Mouse (Mus musculus) right cerebral cortex, postnatal 25 days (tissue): ENCODE measurements around the gene Psmc2.

ENCODE experiments used
- DNase-seq: peaks from one replicate; pipeline ENCODE4 v3.0.0; 2022

Psmc2 gene

GRCm38 (mm10) chr5:21810924-21811323 lies 25.8 kb downstream of the Psmc2 start:
- no peak for DNase-seq

GRCm38 (mm10) chr5:21813994-21814393 lies 28.9 kb downstream of the Psmc2 start:
- no peak for DNase-seq

- DNase-seq = no peak
These were observed 41.3 kb downstream of the Psmc2 start for GRCm38 (mm10) chr5:21826370-21826769.

GRCm38 (mm10) chr5:21827643-21828042 lies 42.6 kb downstream of the Psmc2 start:
- no peak for DNase-seq

- no peak for DNase-seq
These were observed 43.8 kb downstream of the Psmc2 start for GRCm38 (mm10) chr5:21828855-21829254.

GRCm38 (mm10) chr5:21831761-21832160 lies 46.7 kb downstream of the Psmc2 start:
- no peak for DNase-seq

- DNase-seq = no peak
These were observed 59.6 kb downstream of the Psmc2 start for GRCm38 (mm10) chr5:21844676-21845075.

GRCm38 (mm10) chr5:21846616-21847290 lies 61.7 kb downstream of the Psmc2 start:
- DNase-seq = no peak

GRCm38 (mm10) chr5:21847438-21847837 lies 62.4 kb downstream of the Psmc2 start:
- DNase-seq = no peak

GRCm38 (mm10) chr5:21851679-21852340 lies 66.7 kb downstream of the Psmc2 start:
- no peak for DNase-seq
